Mouse (Mus musculus) monocyte, adult 5-6 weeks (primary cell): Measurements from ENCODE around the gene Adamtsl1. TPM values are rescaled to one million over a fixed set of nuclear protein-coding genes. Genes with fewer than 3 reads are reported as not detected.

Experiments used
- ATAC-seq: fragments of 153-309, 156-312 bp; replicated peaks from 2 replicates; pipeline ENCODE4 v1.8.0; 2017; ENCODE audit warnings: mild to moderate bottlenecking; ENCODE audit not compliant: low TSS enrichment, insufficient number of reproducible peaks, severe bottlenecking, poor library complexity, low FRiP score
- total RNA-seq: library from RNA; stranded (forward); fragments of 200-1000, 200-491, 200-594 nt; gene quantifications from 3 replicates; pipeline ENCODE4 v1.2.3, GENCODE M21; 2017

Gene Adamtsl1
- total RNA-seq, 1 experiment from 2014 or later: under 0.01 TPM

GRCm38 (mm10) chr4:86401116-86401515, 887.1 kb downstream of the Adamtsl1 start:
- no peak for ATAC-seq

- ATAC-seq: no peak
These were observed 892.7 kb downstream of the Adamtsl1 start for GRCm38 (mm10) chr4:86406501-86407199.

- ATAC-seq: no peak
These were observed 893.2 kb downstream of the Adamtsl1 start for GRCm38 (mm10) chr4:86407200-86407527.

GRCm38 (mm10) chr4:86408421-86408820, 894.4 kb downstream of the Adamtsl1 start:
- ATAC-seq: no peak

- no peak for ATAC-seq
These were observed 897.0 kb downstream of the Adamtsl1 start for GRCm38 (mm10) chr4:86410946-86411345.

GRCm38 (mm10) chr4:86413388-86413787, 899.4 kb downstream of the Adamtsl1 start:
- ATAC-seq: no peak

GRCm38 (mm10) chr4:86416401-86417025, 902.5 kb downstream of the Adamtsl1 start:
- no peak for ATAC-seq

GRCm38 (mm10) chr4:86422586-86422985, 908.6 kb downstream of the Adamtsl1 start:
- no peak for ATAC-seq

- no peak for ATAC-seq
These were observed 911.6 kb downstream of the Adamtsl1 start for GRCm38 (mm10) chr4:86425581-86425980.

- no peak for ATAC-seq
These were observed 912.6 kb downstream of the Adamtsl1 start for GRCm38 (mm10) chr4:86426549-86426948.

GRCm38 (mm10) chr4:86427312-86427711, 913.3 kb downstream of the Adamtsl1 start:
- ATAC-seq: no peak

GRCm38 (mm10) chr4:86428091-86428745, 914.2 kb downstream of the Adamtsl1 start:
- ATAC-seq: no peak

- ATAC-seq: no peak
These were observed 921.7 kb downstream of the Adamtsl1 start for GRCm38 (mm10) chr4:86435631-86436030.

- ATAC-seq: no peak
These were observed 922.4 kb downstream of the Adamtsl1 start for GRCm38 (mm10) chr4:86436336-86436735.

GRCm38 (mm10) chr4:86450468-86450867, 936.5 kb downstream of the Adamtsl1 start:
- no peak for ATAC-seq

GRCm38 (mm10) chr4:86464808-86465207, 950.8 kb downstream of the Adamtsl1 start:
- ATAC-seq: no peak
